Mouse (Mus musculus): ENCODE measurements around the gene Lrpap1. TPM values are rescaled to one million over a fixed set of nuclear protein-coding genes. Genes with fewer than 3 reads are reported as not detected.

Gene Lrpap1
- total and polyA plus RNA-seq, 3 experiments: 22.9 to 43.7 (median 39.6) TPM

GRCm38 (mm10) chr5:35149939-35150338, 44.4 kb upstream of the Lrpap1 start:
- Histone ChIP-seq H3K4me3 (replicated peaks in 1 of 3; ENCODE audit: low read depth in 2 of 3, low read length in 2 of 3, poor library complexity in 1 of 3) (no peak overlapping the region), H3K4me2 (ENCODE audit: insufficient read depth, low read depth, poor library complexity, severe bottlenecking) (no peak overlapping the region), H3K4me1 (ENCODE audit: control insufficient read depth in 1 of 2, insufficient read depth in 2 of 2) (no peaks in the 10 kb centered on the region), H3K9me3 (replicated peaks; ENCODE audit: low read length) (peaks cover 7% of the 10 kb centered on the region), H3K27ac (ENCODE audit: insufficient read depth, low read depth) (no peak overlapping the region), H3K27me3 (replicated peaks) (peaks cover 72% of the 10 kb centered on the region), H3K36me3 (replicated peaks in 1 of 2; ENCODE audit: control insufficient read depth in 1 of 2, insufficient read depth in 1 of 2, low read length in 1 of 2) (no peaks in the 10 kb centered on the region), H3K79me2 (replicated peaks; ENCODE audit: control insufficient read depth, extremely low read depth, insufficient read depth, poor library complexity, severe bottlenecking) (no peaks in the 10 kb centered on the region), H3K9ac (ENCODE audit: insufficient read depth, low read depth) (no peak overlapping the region)
- dilution Hi-C loops (cut with MboI; ENCODE audit: extremely low pct_ligation_motif_present, extremely low pct_unique_long_range_greater_than_20kb, low sequenced_read_pairs): no loop called here
- DNase-seq (ENCODE audit: extremely low read depth): no peak
- in situ Hi-C loops (cut with MboI; ENCODE audit: low pct_ligation_motif_present, low pct_unique_long_range_greater_than_20kb, low sequenced_read_pairs): no loop called here
- no peak for TF ChIP-seq MXI1 (IDR thresholded peaks at IDR 0.05; ENCODE audit: low read depth, low read length)
- no peak for TF ChIP-seq E2F4 (IDR thresholded peaks at IDR 0.05; ENCODE audit: insufficient replicate concordance, low read depth, low read length)
- TF ChIP-seq MAZ (IDR thresholded peaks at IDR 0.05; ENCODE audit: low read depth, low read length): no peak
- TF ChIP-seq PAX5 (IDR thresholded peaks at IDR 0.05; ENCODE audit: low read length): no peak
- no peak for TF ChIP-seq ETS1 (conservative IDR thresholded peaks at IDR 0.05; ENCODE audit: low read depth, low read length)
- no peak for TF ChIP-seq ZC3H11A (IDR thresholded peaks at IDR 0.05; ENCODE audit: low read depth, low read length)
- no peak for TF ChIP-seq TBP (conservative IDR thresholded peaks at IDR 0.05; ENCODE audit: low read depth, low read length)
- TF ChIP-seq MEF2A (IDR thresholded peaks at IDR 0.05; ENCODE audit: borderline replicate concordance, low read depth, low read length): no peak
- no peak for TF ChIP-seq CTCF (conservative IDR thresholded peaks at IDR 0.05 in 1 of 2, IDR thresholded peaks at IDR 0.05 in 1 of 2; ENCODE audit: low read depth in 2 of 2, low read length in 2 of 2)
- no peak for TF ChIP-seq MAFK (IDR thresholded peaks at IDR 0.05; ENCODE audit: insufficient replicate concordance, low read length)
- no peak for TF ChIP-seq ELF1 (IDR thresholded peaks at IDR 0.05; ENCODE audit: low read depth, low read length)
- TF ChIP-seq CHD2 (IDR thresholded peaks at IDR 0.05; ENCODE audit: low read length): no peak

DNA sequence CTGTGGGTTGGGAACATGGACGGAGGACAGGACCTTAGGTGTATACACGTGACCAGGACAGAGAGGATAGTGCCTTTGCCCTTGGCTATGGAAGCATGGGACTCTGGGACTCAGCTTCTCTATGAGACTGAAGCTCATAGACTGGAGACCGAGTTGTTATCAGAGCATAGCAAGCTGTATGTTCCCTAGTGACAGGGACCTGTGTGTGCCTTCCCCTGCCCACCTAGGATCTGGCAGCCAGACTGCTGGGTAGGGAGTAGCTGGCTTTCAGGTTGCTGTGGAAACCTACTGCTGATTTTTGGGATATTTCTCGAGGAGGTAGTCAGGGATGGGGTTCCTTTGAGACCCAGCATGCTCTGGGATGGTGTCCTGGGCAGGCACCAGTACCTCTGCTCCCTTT, 44.0 kb upstream of the Lrpap1 start:
- Histone ChIP-seq H3K27me3 (replicated peaks) (peaks cover 75% of the 10 kb centered on the region), H3K4me2 (ENCODE audit: insufficient read depth, low read depth, poor library complexity, severe bottlenecking) (no peak overlapping the region), H3K4me3 (replicated peaks in 1 of 3; ENCODE audit: low read depth in 2 of 3, low read length in 2 of 3, poor library complexity in 1 of 3) (no peak overlapping the region), H3K79me2 (replicated peaks; ENCODE audit: control insufficient read depth, extremely low read depth, insufficient read depth, poor library complexity, severe bottlenecking) (no peaks in the 10 kb centered on the region), H3K4me1 (ENCODE audit: control insufficient read depth in 1 of 2, insufficient read depth in 2 of 2) (no peaks in the 10 kb centered on the region), H3K9ac (ENCODE audit: insufficient read depth, low read depth) (no peak overlapping the region), H3K36me3 (replicated peaks in 1 of 2; ENCODE audit: control insufficient read depth in 1 of 2, insufficient read depth in 1 of 2, low read length in 1 of 2) (no peaks in the 10 kb centered on the region), H3K9me3 (replicated peaks; ENCODE audit: low read length) (peaks cover 7% of the 10 kb centered on the region), H3K27ac (ENCODE audit: insufficient read depth, low read depth) (no peak overlapping the region)
- DNase-seq (ENCODE audit: extremely low read depth): no peak
- dilution Hi-C loops (cut with MboI; ENCODE audit: extremely low pct_ligation_motif_present, extremely low pct_unique_long_range_greater_than_20kb, low sequenced_read_pairs): no loop called here
- TF ChIP-seq KAT2A (IDR thresholded peaks at IDR 0.05; ENCODE audit: insufficient replicate concordance, low read length) (no peak), HCFC1 (IDR thresholded peaks at IDR 0.05; ENCODE audit: low read depth, low read length) (no peak), E2F4 (IDR thresholded peaks at IDR 0.05; ENCODE audit: insufficient replicate concordance, low read depth, low read length) (no peak), ELF1 (IDR thresholded peaks at IDR 0.05; ENCODE audit: low read depth, low read length) (no peak), ZKSCAN1 (IDR thresholded peaks at IDR 0.05; ENCODE audit: borderline replicate concordance, low read depth, low read length) (no peak), POLR2A (IDR thresholded peaks at IDR 0.05; ENCODE audit: low read depth, low read length) (no peak), IRF4 (IDR thresholded peaks at IDR 0.05; ENCODE audit: low read depth, low read length) (no peak), ZMIZ1 (IDR thresholded peaks at IDR 0.05; ENCODE audit: low read depth, low read length) (no peak), MYC (IDR thresholded peaks at IDR 0.05; ENCODE audit: low read depth, low read length) (no peak), CHD1 (IDR thresholded peaks at IDR 0.05; ENCODE audit: low read depth, low read length) (no peak), GABPA (IDR thresholded peaks at IDR 0.05; ENCODE audit: insufficient replicate concordance, low read depth, low read length) (no peak), RCOR1 (conservative IDR thresholded peaks at IDR 0.05; ENCODE audit: low read depth, low read length) (no peak)
- in situ Hi-C loops (cut with MboI; ENCODE audit: low pct_ligation_motif_present, low pct_unique_long_range_greater_than_20kb, low sequenced_read_pairs): no loop called here
